Mouse (Mus musculus) macrophage (primary cell): ENCODE results near the gene AI467606. TPM values are rescaled to one million over a fixed set of nuclear protein-coding genes. Genes with fewer than 3 reads are reported as not detected.

Source experiments
- H3K27ac ChIP-seq: fragments of 350-480 bp; formaldehyde crosslinking; 2 replicates; pipeline ENCODE4 v1.9.0; 2021
- H3K36me3 ChIP-seq: fragments of 350-480 bp; formaldehyde crosslinking; 2 replicates; pipeline ENCODE4 v1.9.0; 2021; ENCODE audit errors: inconsistent target
- H3K4me3 ChIP-seq: fragments of 350-480 bp; formaldehyde crosslinking; 2 replicates; pipeline ENCODE4 v1.9.0; 2021; ENCODE audit errors: inconsistent target
- H3K79me2 ChIP-seq: fragments of 350-480 bp; formaldehyde crosslinking; 2 replicates; pipeline ENCODE4 v1.9.0; 2021; ENCODE audit errors: inconsistent target
- WGBS: methylation state at CpG from one replicate; pipeline ENCODE4 v1.1.7; 2026; ENCODE audit warnings: inconsistent platforms; ENCODE audit not compliant: missing documents; 5-methylcytosine and 5-hydroxymethylcytosine counted together
- polyA plus RNA-seq: library from polyadenylated mRNA; stranded (reverse); fragments of 250-400 nt; gene quantifications from 3 replicates; pipeline ENCODE4 v1.2.4, GENCODE M21; 2018; ENCODE audit warnings: inconsistent platforms

AI467606 gene
- polyA plus RNA-seq, 1 experiment from 2014 or later = 20.4 TPM

DNA sequence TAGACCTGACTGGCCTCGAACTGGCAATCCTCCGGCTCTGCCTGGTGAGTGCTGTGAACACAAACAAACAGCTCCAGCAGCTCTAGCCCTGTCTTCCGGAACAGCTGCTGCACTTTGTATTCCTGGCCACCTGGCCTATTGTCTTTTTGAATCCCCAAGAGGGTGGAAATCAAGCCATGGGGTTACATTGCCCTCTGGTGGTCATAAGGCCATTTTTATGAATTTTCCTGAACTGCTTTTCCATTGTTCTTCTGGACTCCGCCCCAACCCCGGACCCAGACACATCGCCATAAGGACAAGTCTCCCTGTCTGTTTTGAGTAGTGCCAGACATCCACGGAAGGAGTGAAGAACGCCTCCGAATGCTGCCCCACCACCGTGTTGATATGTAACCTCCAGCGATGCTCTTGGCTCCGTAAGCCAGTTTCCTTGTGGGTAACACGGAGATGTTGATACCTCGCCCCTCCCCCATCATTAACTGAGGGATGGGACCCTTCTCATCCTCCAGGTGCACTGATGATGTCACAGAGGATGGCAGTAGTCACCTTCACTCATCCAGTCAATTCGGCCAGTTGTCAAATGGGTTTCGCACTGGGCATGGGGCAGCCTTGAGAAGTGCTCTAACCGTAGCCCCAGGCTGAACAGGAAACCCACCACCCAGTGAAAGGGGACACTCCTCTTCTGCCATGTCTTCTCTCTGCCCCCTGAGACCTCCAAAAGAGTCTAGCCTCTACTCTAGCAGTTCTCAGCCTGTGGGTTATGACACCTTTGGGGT is 13.6 kb downstream of the AI467606 start:
- Histone ChIP-seq H3K27ac (no peak overlapping the region), H3K36me3 (no peaks in the 10 kb centered on the region), H3K4me3 (no peak overlapping the region), H3K79me2 (no peaks in the 10 kb centered on the region)
- 17% methylated on average over 16 of the region's 17 CpGs for WGBS

DNA sequence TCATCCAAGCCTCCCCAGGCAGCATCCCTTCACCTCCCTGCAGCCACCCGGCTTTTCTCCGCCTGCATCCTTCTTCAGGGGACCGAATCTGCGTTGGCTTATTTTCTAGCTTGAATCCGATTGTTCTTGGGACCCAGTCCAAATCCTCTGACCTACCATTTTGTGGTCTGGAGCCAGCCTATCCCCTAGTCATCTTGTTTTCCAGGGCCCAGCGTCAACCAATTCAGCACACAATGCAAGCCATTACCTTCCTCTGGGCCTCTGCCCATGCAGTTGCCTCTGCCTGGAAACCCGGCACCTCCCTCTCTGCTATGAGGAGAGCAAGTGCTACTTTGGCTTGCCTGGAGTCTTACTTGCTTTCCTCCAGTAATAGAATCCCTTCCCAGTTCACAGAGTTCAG is 14.4 kb downstream of the AI467606 start:
- no peak overlapping the region for H3K4me3 ChIP-seq
- no peak overlapping the region for H3K27ac ChIP-seq
- 92% methylated on average over 7 of the region's 7 CpGs for WGBS
- no peaks in the 10 kb centered on the region for H3K36me3 ChIP-seq
- H3K79me2 ChIP-seq = no peaks in the 10 kb centered on the region

DNA sequence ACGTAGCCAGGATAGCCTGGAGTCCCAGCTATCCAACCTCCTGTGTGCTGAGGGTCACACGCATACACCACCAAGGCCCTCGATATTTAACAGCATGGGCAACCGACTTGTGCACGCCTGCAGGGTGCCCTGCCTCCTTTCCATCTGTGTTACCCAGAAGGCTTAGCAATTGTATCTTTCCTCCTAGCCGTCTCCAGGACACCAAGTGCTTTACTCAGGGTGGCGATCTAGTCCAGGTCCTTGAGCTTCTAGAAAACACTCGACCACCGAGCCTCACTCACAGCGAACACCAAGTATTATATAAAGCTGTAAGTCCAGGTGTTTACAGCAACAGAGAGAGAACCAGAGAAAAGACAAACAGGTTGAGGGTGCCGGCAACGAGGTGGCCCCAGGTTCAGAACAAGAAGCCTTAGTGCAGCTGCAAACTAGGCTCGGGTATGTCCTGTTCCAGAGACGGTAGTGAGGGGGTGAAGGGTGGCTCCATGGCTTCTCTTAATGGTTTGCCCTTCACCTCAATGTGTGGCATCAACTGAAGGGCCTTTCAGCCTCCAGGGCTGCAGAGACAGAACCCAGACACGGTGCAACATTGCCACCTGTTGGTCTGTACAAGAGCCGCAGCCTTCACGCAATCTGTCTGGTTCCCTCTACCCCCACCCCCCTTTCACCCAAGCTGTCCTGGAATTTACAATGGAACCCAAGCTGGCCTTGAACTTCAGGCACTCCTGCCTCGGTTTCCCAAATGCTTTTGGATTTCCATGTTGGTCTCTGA is 19.3 kb downstream of the AI467606 start:
- Histone ChIP-seq H3K79me2 (no peaks in the 10 kb centered on the region), H3K27ac (no peak overlapping the region), H3K4me3 (no peak overlapping the region), H3K36me3 (no peaks in the 10 kb centered on the region)
- WGBS = 57% methylated on average over 18 of the region's 18 CpGs

DNA sequence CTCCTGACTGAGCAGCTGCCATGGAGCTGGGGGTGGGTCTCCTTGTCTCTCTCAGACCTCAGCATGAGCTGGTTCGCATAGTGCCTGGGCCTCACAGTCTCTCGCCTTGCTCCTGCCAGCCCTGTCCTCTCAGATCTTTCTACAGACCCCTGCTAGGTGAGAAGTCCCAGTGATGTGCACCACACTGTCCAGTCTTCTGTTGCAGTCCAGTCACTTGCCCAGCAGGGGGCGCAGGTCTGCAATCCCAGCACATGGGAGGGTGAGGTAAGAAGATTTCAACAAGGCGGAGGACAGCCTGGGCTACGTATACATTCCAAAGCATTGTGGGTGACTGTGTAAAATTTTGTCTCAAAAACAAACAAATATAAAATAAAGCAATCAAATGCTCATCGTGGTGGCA is 20.3 kb downstream of the AI467606 start:
- no peaks in the 10 kb centered on the region for H3K79me2 ChIP-seq
- H3K27ac ChIP-seq = no peak overlapping the region
- no peaks in the 10 kb centered on the region for H3K36me3 ChIP-seq
- no peak overlapping the region for H3K4me3 ChIP-seq
- 66% methylated on average over 5 of the region's 6 CpGs for whole genome bisulfite sequencing

DNA sequence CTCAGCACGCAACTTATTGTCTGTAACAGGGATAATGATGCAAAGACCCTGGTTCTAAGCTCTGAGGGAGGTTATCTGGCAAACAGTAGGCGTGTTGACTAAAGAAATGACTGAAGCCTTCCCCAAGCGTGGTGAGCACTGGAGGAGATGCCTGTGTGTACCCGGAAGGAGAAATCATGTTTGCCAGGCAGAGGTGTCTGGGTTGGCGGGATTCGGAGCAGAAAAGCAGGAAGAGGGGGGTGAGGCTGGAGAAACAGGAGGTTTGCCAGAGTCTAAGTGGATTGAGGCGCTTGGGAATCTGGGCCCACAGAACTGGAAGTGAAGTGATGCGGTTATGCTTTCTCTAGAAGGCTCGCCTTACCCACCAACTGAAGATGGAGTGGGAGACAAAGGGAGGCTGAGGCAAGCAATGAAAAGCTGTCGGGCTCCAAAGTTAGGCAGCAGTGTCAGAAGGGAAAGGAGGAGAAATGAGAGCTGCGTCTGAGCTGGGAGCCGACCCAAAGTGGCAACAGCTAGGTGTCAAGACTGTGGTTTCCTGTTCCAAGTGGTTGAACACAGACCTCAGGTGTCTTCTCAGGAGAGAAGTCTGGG is 21.2 kb downstream of the AI467606 start:
- no peaks in the 10 kb centered on the region for H3K36me3 ChIP-seq
- no peak overlapping the region for H3K4me3 ChIP-seq
- 81% methylated on average over 12 of the region's 12 CpGs for WGBS
- no peak overlapping the region for H3K27ac ChIP-seq
- no peaks in the 10 kb centered on the region for H3K79me2 ChIP-seq

DNA sequence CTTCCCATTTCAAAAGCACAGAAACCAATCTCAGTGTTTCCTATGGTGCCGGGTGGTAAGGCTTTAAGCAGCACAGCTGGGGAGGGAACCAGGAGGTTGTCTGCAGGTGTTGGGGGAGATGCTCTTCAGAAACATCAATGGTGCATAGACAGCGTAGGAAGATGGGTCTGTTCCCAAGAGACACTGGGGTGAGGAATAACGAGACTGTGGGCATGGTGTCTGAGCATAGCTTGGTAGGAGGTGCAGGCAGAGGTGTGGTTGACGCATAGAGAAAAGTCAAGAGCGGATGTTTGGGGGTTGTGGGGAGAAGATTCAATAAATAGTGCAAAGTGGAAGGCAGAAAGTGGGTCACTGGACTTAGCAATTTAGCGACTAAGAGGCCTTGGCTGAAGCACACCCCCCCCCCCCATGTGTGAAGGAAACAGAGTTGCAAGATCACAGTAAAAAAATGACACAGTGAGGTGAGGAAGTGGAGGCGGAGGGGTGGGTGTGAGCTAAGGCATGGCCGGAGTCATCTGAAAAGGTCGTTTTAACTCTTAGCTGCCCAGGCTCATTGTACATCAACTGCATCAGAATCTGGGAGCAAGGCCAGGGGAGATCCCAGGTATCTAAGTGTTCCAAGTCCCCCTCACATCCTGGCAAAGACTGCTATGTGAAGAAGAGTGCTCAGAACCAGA is 21.9 kb downstream of the AI467606 start:
- Histone ChIP-seq H3K4me3 (no peak overlapping the region), H3K36me3 (no peaks in the 10 kb centered on the region), H3K27ac (no peak overlapping the region), H3K79me2 (no peaks in the 10 kb centered on the region)
- 39% methylated on average over 9 of the region's 9 CpGs for WGBS

DNA sequence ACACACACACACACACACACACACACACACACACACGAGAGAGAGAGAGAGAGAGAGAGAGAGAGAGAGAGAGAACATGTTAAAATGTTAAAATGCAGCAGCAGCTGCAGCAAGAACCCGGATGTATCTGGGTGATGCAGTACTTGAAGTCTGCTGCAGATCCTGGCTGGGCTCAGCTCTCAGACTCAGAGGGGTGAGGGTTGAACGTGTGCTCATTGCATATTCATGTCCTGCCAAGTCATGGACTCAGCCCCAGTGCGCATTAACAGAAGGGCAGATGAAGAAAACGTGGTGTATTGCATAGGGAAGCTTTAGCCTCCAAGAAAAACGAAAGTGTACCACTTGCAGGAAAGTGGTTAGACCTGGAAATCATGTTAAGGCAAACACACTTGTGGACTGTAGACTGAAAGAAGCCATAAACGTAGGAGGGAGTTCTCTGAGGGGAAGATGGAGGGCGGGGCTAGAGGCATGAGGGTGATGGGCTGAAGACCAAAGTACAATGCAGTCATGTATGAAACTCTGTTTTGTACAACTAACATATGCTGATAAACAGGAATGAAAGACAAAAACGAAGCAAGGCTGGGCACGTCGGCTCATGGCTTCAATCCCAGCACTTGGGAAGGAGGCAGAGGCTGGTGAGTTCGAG is 22.6 kb downstream of the AI467606 start:
- Histone ChIP-seq H3K4me3 (no peak overlapping the region), H3K27ac (no peak overlapping the region), H3K79me2 (no peaks in the 10 kb centered on the region), H3K36me3 (no peaks in the 10 kb centered on the region)
- WGBS = 42% methylated on average over 11 of the region's 12 CpGs

DNA sequence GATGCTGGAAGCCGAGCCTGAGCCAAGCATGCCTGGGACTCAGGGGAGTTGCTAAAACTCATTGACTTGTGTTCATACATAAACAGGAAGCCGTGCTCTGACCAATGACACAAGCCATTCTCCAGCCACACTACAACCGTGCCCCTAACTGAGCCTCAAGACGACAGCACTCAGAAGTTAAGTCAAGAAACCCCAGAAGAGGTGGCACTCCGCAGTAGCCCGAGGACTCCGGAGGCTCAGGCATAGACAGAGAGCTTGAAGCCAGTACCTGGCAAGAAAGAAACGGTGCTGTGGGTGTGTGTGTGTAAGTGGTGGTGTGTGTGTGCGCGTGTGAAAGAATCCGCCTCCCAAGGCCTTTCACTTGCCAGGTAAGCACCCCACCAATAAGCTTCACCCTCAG is 23.8 kb downstream of the AI467606 start:
- Histone ChIP-seq H3K4me3 (no peak overlapping the region), H3K36me3 (no peaks in the 10 kb centered on the region), H3K27ac (no peak overlapping the region), H3K79me2 (no peaks in the 10 kb centered on the region)
- WGBS = 73% methylated on average over 10 of the region's 11 CpGs

DNA sequence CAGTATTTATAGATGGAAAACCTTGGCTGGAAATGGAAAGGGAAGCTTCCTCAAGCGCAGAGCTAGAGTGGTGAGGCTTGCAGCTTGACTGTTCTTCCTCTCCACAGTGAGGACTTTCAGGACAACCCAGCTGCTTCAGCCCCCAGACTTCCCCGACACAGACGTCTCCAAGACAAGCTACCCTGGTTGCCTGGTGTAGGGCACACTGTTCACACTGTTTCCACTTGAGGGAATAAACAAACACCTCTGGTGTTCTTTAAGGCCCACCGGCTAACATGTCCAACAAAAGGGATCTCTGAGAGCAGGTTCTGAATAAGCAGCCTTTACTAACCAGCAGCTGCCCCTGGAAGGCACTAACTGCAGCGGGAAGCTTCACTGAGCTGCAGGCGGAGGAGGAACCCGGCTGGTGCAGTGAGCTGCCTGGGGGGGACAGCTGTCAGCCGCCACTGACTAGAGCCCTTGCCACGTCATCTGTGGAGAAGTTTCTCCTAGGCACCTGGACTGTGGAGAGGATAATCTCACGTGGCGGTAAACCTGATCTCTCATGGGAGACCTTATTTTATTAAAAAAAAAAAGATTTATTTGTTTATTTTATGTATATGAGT is 25.3 kb downstream of the AI467606 start:
- WGBS = 82% methylated on average over 9 of the region's 11 CpGs
- H3K36me3 ChIP-seq = no peaks in the 10 kb centered on the region
- H3K79me2 ChIP-seq = no peaks in the 10 kb centered on the region
- H3K27ac ChIP-seq = no peak overlapping the region
- no peak overlapping the region for H3K4me3 ChIP-seq

DNA sequence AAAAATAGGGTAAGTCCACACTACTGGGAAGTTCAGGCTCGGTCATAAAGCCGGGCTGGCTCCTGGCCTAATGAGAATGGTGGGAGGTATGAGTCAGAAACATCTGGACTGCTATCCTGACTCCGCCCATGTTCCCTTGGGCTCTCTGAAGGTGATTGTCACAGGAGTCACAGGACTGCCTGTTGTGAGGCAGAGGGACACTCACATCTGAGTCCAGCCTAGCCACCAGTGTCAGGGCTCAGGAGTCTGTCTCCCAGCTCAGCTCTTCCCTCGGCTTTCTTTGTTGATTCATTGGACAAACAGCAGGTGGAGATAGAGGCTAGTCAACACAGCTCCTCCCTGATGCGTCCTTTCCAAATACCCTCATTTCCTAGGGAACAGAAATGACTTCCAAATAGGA is 26.8 kb downstream of the AI467606 start:
- Histone ChIP-seq H3K27ac (no peak overlapping the region), H3K36me3 (no peaks in the 10 kb centered on the region), H3K4me3 (no peak overlapping the region), H3K79me2 (no peaks in the 10 kb centered on the region)
- WGBS = 76% methylated on average over 5 of the region's 5 CpGs

DNA sequence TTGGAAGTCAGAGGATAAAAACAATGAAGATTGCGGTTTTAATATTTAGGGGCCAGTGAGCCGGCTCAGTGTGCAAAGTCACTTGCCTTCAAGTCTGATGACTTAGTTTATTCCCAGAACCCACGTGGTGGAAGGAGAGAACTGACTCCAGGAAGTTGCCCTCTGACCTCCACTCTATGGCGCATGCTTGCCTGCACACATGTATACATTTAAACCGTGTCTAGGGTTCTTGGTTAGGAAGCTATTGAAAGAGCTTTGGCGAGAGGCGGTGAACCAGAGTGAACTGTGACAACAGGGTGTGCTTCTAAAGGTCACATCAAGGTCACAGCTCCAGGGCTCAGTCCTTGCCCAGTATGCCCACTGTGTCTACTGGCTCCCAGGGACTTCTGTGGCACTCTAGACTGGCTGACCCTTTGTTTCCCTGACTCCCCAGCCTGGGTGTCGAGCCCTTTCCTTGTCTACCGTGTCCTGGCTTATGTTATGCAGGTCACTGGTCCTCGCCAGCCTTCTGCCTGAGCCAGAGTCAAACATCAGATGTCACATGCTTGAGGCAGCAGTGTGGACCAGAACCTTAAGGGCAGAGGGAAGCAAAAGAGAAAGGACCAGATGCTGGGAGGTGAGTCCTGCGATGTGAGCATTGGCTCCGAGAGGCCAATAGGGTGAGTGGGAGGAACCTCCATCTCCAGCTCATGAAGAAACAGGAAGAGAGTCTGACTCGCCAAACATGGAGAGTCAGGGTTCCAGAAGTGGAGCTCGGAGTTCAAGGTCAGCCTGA is 27.7 kb downstream of the AI467606 start:
- H3K4me3 ChIP-seq = no peak overlapping the region
- H3K79me2 ChIP-seq = no peaks in the 10 kb centered on the region
- no peaks in the 10 kb centered on the region for H3K36me3 ChIP-seq
- WGBS = 82% methylated on average over 14 of the region's 14 CpGs
- H3K27ac ChIP-seq = no peak overlapping the region

DNA sequence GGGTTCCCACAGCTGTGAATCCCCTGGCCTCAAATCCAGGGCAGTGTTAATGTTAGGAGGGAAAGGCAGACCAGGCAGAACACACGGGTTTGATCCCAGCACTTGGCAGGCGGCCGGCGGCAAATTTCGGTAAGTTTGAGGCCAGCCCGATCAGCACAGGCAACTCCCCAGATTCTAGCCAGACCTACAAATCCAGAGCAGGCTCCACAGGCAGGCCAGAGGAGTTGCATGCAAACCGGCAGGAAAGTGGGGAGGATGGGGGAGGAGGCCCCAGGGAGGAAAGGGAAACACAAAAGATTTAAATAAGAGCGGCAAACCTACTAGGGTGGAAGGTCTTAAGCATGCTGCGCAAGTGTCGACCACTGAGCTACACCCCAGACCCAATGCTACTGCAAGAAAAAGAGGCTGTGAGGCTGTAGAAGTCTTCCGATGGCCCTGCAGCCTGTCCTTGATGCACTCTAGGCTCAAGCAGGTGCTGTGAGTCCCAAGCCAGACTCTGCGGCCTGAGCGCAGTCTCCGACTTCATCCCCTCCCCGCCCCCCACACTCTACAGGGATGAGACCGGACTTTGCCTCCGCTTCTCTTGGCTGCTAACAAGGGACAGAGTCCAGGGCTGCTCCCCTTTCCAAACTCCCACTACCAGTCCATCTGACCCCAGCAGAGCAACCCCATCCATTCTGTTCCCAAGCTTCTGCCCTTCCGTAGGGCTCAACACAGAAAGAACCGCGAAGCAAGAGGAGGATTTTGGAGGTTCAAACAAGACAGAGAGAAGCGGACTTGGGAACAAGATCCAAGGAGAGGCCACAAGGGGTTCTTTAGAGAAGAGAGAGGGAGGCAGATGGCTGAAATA is 30.1 kb downstream of the AI467606 start:
- Histone ChIP-seq H3K79me2 (no peaks in the 10 kb centered on the region), H3K4me3 (no peak overlapping the region), H3K27ac (no peak overlapping the region), H3K36me3 (no peaks in the 10 kb centered on the region)
- WGBS = 94% methylated on average over 21 of the region's 21 CpGs

DNA sequence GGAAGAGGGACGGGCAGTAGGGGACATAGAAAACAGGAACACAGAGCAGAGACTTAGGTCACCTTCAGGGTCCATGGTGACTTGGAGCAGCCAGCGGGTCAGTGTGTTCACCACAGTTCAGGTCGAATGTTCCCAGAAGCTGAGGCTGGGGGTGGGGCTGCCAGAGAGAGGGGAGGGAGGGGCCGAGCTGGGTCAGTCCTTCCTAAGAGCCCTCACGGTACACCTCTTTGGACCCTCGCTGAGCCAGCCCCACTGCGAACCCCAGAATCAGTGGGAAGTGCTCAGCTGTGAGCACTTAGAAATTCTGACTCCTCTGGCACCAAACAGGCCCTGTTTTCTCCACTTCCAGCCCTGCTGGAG is 30.7 kb downstream of the AI467606 start, which contains the start of gene Qprt:
Gene Qprt, minus strand, starts transcription at position 316 of the 360 bp plus-strand sequence.
- no peaks in the 10 kb centered on the region for H3K36me3 ChIP-seq
- H3K79me2 ChIP-seq = no peaks in the 10 kb centered on the region
- H3K27ac ChIP-seq = no peak within 1 kb of the TSS
- H3K4me3 ChIP-seq = no peak within 1 kb of the TSS
- 89% methylated on average over 7 of the region's 7 CpGs for WGBS
